21 mouse cellular contexts compared by ENCODE assay signal in genomic region chr11:118452955-118453354, GRCm38 (mm10). TPM values are rescaled to one million over a fixed set of nuclear protein-coding genes. Genes with fewer than 3 reads are reported as not detected.
A peak's percentile ranks its signal among the peaks of the same experiment; 100 is the strongest.
DNase-seq lines count a peak whose midpoint lies in the region; ATAC-seq and TF ChIP-seq lines count a peak whose summit lies in the region.
"Had no signal": no experiment of that assay in that cellular context is flagged by ENCODE, and none has a peak within 500 bp of the region (broad histone marks: within the 10 kb centered on the region; RNA-seq: fewer than 3 reads in every experiment).

No protein-coding gene starts in this region.

- H3K27me3 ChIP-seq in forebrain, embryonic 10.5 days (ENCODE audit: poor library complexity, severe bottlenecking): no peaks in the 10 kb centered on the region
- no peaks in the 10 kb centered on the region for H3K27me3 ChIP-seq in forebrain, postnatal 0 days (ENCODE audit: insufficient read depth, low read length)
- H3K27me3 ChIP-seq in heart, embryonic 12.5 days (replicated peaks): 0 out of 2 replicates have a peak, but pooled peaks cover 3% of the 10 kb centered on the region
- H3K27me3 ChIP-seq: embryonic facial prominence, embryonic 13.5 days; embryonic facial prominence, embryonic 15.5 days; forebrain, embryonic 13.5 days; forebrain, embryonic 15.5 days had no signal

- DNase-seq in forebrain, embryonic 10.5 days (ENCODE audit: extremely low spot score, low spot score): no peak
- DNase-seq in forebrain, postnatal 0 days: no peak
- DNase-seq in gastrocnemius, adult 2 months: no peak
- no peak for DNase-seq in gastrocnemius, postnatal 25 days
- peak; percentile 96 for DNase-seq in heart, adult 11 months
- DNase-seq: adrenal gland, adult 8-10 months; adrenal gland, postnatal 25 days; cerebellum, adult 11 months; cerebellum, adult 18-20 months; cerebellum, adult 8-10 months; cerebellum, adult 9-11 months; cerebellum, postnatal 14 days; cerebellum, postnatal 36 days; embryo, embryonic 11 days had no signal

- no peaks in the 10 kb centered on the region for H3K4me1 ChIP-seq in forebrain, embryonic 10.5 days
- H3K4me1 ChIP-seq in forebrain, postnatal 0 days (ENCODE audit: insufficient read depth): no peaks in the 10 kb centered on the region
- H3K4me1 ChIP-seq in heart, embryonic 12.5 days (replicated peaks): 0 out of 2 replicates have a peak, but pooled peaks cover 5% of the 10 kb centered on the region
- H3K4me1 ChIP-seq: embryonic facial prominence, embryonic 15.5 days; forebrain, embryonic 13.5 days; forebrain, embryonic 15.5 days had no signal

- no peaks in the 10 kb centered on the region for H3K36me3 ChIP-seq in forebrain, embryonic 10.5 days (replicated peaks)
- H3K36me3 ChIP-seq in forebrain, postnatal 0 days (ENCODE audit: insufficient read depth): no peaks in the 10 kb centered on the region
- H3K36me3 ChIP-seq in heart, embryonic 12.5 days: no peaks in the 10 kb centered on the region
- H3K36me3 ChIP-seq: forebrain, embryonic 15.5 days had no signal

- intact Hi-C loops in gastrocnemius, adult 2 months (cut with DNase I): no loop called here

- H3K27ac ChIP-seq in forebrain, embryonic 10.5 days: 0 out of 2 replicates have a peak overlapping the region, but pooled peaks have one; percentile 11
- no peak overlapping the region for H3K27ac ChIP-seq in forebrain, postnatal 0 days (ENCODE audit: low read depth, low read length)
- peak overlapping the region; percentile 67 for H3K27ac ChIP-seq in gastrocnemius, adult 2 months
- H3K27ac ChIP-seq in heart, embryonic 12.5 days (ENCODE audit: poor library complexity, severe bottlenecking): no peak overlapping the region
- H3K27ac ChIP-seq: embryonic facial prominence, embryonic 13.5 days; embryonic facial prominence, embryonic 15.5 days; forebrain, embryonic 13.5 days; forebrain, embryonic 15.5 days had no signal

- no peak overlapping the region for H3K9ac ChIP-seq in forebrain, postnatal 0 days
- no peak overlapping the region for H3K9ac ChIP-seq in heart, embryonic 12.5 days
- H3K9ac ChIP-seq: embryonic facial prominence, embryonic 13.5 days; embryonic facial prominence, embryonic 15.5 days; forebrain, embryonic 13.5 days; forebrain, embryonic 15.5 days had no signal

- no peaks in the 10 kb centered on the region for H3K9me3 ChIP-seq in forebrain, embryonic 10.5 days
- no peaks in the 10 kb centered on the region for H3K9me3 ChIP-seq in forebrain, postnatal 0 days (ENCODE audit: low read length)
- no peaks in the 10 kb centered on the region for H3K9me3 ChIP-seq in heart, embryonic 12.5 days (replicated peaks)
- H3K9me3 ChIP-seq: embryonic facial prominence, embryonic 13.5 days; embryonic facial prominence, embryonic 15.5 days; forebrain, embryonic 13.5 days; forebrain, embryonic 15.5 days had no signal

- TF ChIP-seq CTCF in forebrain, postnatal 0 days (IDR thresholded peaks at IDR 0.05; ENCODE audit: low read depth): no peak
- no peak for TF ChIP-seq CTCF in gastrocnemius, adult 2 months (IDR thresholded peaks at IDR 0.05)

- no peak overlapping the region for H3K4me3 ChIP-seq in forebrain, embryonic 10.5 days
- H3K4me3 ChIP-seq in forebrain, postnatal 0 days (ENCODE audit: low read depth, low read length): no peak overlapping the region
- no peak overlapping the region for H3K4me3 ChIP-seq in gastrocnemius, adult 2 months
- no peak overlapping the region for H3K4me3 ChIP-seq in heart, embryonic 12.5 days
- H3K4me3 ChIP-seq: embryonic facial prominence, embryonic 13.5 days; embryonic facial prominence, embryonic 15.5 days; erythroblast, embryonic 14.5 days; forebrain, embryonic 13.5 days; forebrain, embryonic 15.5 days had no signal

- H3K4me2 ChIP-seq in forebrain, postnatal 0 days (ENCODE audit: low read depth): no peak overlapping the region
- H3K4me2 ChIP-seq in heart, embryonic 12.5 days: no peak overlapping the region
- H3K4me2 ChIP-seq: embryonic facial prominence, embryonic 13.5 days; embryonic facial prominence, embryonic 15.5 days; forebrain, embryonic 13.5 days; forebrain, embryonic 15.5 days had no signal

- ATAC-seq in forebrain, postnatal 0 days: no peak
- ATAC-seq in heart, embryonic 12.5 days (ENCODE audit: insufficient number of reproducible peaks, low FRiP score): no peak
- ATAC-seq: forebrain, embryonic 13.5 days; forebrain, embryonic 15.5 days had no signal

- WGBS in forebrain, embryonic 10.5 days: 64% methylated on average over 2 of the region's 2 CpGs
- 51% methylated on average over 2 of the region's 2 CpGs for WGBS in forebrain, postnatal 0 days
- WGBS in heart, embryonic 12.5 days: 65% methylated on average over 2 of the region's 2 CpGs

RNA-seq across cellular contexts. Expression of gene Engase, which starts 23.7 kb away (rescaled TPM):
- polyA plus RNA-seq in forebrain, embryonic 10.5 days (2016; fragmentation: Nextera tagmentation; extraction: Ambion mirVana): 7.1 and 7.9 TPM in 2 replicates
- total RNA-seq in forebrain, postnatal 0 days (2014; rRNA removed): 8.1 and 8.5 TPM in 2 replicates
- polyA plus RNA-seq in forebrain, postnatal 0 days (2015; fragmentation: Nextera tagmentation; extraction: Ambion mirVana): 4.2 and 5.7 TPM in 2 replicates
- total RNA-seq in gastrocnemius, adult 2 months (2021): 1 to 10 TPM; 4.3 to 6.2 TPM
- 1 to 10 TPM; 5.4 to 9.5 TPM for total RNA-seq in gastrocnemius, postnatal 25 days (2021)
- polyA plus RNA-seq in heart, embryonic 12.5 days (2016; fragmentation: Nextera tagmentation; extraction: Ambion mirVana): 4.5 and 4.6 TPM in 2 replicates

RNA-seq across cellular contexts. Expression of gene C1qtnf1, which starts 25.0 kb away (rescaled TPM):
- 1.5 and 2.3 TPM in 2 replicates for polyA plus RNA-seq in forebrain, embryonic 10.5 days (2016; fragmentation: Nextera tagmentation; extraction: Ambion mirVana)
- total RNA-seq in forebrain, postnatal 0 days (2014; rRNA removed): 5.1 and 8.5 TPM in 2 replicates
- 5.4 and 5.9 TPM in 2 replicates for polyA plus RNA-seq in forebrain, postnatal 0 days (2015; fragmentation: Nextera tagmentation; extraction: Ambion mirVana)
- 10 to 100 TPM in 1 of 2 experiments, 1 to 10 TPM in 1; 7.9 to 12.6 TPM for total RNA-seq in gastrocnemius, adult 2 months (2021)
- 10 to 100 TPM in 1 of 2 experiments, 1 to 10 TPM in 1; 9.2 to 13.4 TPM for total RNA-seq in gastrocnemius, postnatal 25 days (2021)
- polyA plus RNA-seq in heart, embryonic 12.5 days (2016; fragmentation: Nextera tagmentation; extraction: Ambion mirVana): 4.9 and 5.5 TPM in 2 replicates
- total RNA-seq: common myeloid progenitor, adult 5-6 weeks had no signal
- polyA plus RNA-seq: erythroblast, embryonic 14.5 days had no signal

RNA-seq across cellular contexts. Expression of gene Cant1, which starts 34.1 kb away (rescaled TPM):
- polyA plus RNA-seq in forebrain, embryonic 10.5 days (2016; fragmentation: Nextera tagmentation; extraction: Ambion mirVana): 19.0 and 19.2 TPM in 2 replicates
- 38.6 and 52.4 TPM in 2 replicates for total RNA-seq in forebrain, postnatal 0 days (2014; rRNA removed)
- polyA plus RNA-seq in forebrain, postnatal 0 days (2015; fragmentation: Nextera tagmentation; extraction: Ambion mirVana): 27.8 and 31.6 TPM in 2 replicates
- 10 to 100 TPM; 10.7 to 11.6 TPM for total RNA-seq in gastrocnemius, adult 2 months (2021)
- 1 to 10 TPM; 9.3 to 9.9 TPM for total RNA-seq in gastrocnemius, postnatal 25 days (2021)
- polyA plus RNA-seq in heart, embryonic 12.5 days (2016; fragmentation: Nextera tagmentation; extraction: Ambion mirVana): 23.6 and 23.7 TPM in 2 replicates

RNA-seq across cellular contexts. Expression of gene Lgals3bp, which starts 51.1 kb away (rescaled TPM):
- 0.47 and 1.0 TPM in 2 replicates for polyA plus RNA-seq in forebrain, embryonic 10.5 days (2016; fragmentation: Nextera tagmentation; extraction: Ambion mirVana)
- total RNA-seq in forebrain, postnatal 0 days (2014; rRNA removed): 15.5 and 15.6 TPM in 2 replicates
- polyA plus RNA-seq in forebrain, postnatal 0 days (2015; fragmentation: Nextera tagmentation; extraction: Ambion mirVana): 13.7 and 16.4 TPM in 2 replicates
- 10 to 100 TPM; 12.0 to 17.0 TPM for total RNA-seq in gastrocnemius, adult 2 months (2021)
- 10 to 100 TPM; 11.0 to 14.7 TPM for total RNA-seq in gastrocnemius, postnatal 25 days (2021)
- 4.5 and 5.1 TPM in 2 replicates for polyA plus RNA-seq in heart, embryonic 12.5 days (2016; fragmentation: Nextera tagmentation; extraction: Ambion mirVana)

Comparison
In these comparisons a context has a peak if more than half of its experiments do, and no peak if none do; other contexts are left out.
1. H3K27ac ChIP-seq: peak in forebrain, embryonic 10.5 days (single experiment) and gastrocnemius, adult 2 months (single experiment); none in forebrain, postnatal 0 days (single experiment) and heart, embryonic 12.5 days (single experiment).